Mouse (Mus musculus): Measurements from ENCODE around the gene Gm48552.

DNA sequence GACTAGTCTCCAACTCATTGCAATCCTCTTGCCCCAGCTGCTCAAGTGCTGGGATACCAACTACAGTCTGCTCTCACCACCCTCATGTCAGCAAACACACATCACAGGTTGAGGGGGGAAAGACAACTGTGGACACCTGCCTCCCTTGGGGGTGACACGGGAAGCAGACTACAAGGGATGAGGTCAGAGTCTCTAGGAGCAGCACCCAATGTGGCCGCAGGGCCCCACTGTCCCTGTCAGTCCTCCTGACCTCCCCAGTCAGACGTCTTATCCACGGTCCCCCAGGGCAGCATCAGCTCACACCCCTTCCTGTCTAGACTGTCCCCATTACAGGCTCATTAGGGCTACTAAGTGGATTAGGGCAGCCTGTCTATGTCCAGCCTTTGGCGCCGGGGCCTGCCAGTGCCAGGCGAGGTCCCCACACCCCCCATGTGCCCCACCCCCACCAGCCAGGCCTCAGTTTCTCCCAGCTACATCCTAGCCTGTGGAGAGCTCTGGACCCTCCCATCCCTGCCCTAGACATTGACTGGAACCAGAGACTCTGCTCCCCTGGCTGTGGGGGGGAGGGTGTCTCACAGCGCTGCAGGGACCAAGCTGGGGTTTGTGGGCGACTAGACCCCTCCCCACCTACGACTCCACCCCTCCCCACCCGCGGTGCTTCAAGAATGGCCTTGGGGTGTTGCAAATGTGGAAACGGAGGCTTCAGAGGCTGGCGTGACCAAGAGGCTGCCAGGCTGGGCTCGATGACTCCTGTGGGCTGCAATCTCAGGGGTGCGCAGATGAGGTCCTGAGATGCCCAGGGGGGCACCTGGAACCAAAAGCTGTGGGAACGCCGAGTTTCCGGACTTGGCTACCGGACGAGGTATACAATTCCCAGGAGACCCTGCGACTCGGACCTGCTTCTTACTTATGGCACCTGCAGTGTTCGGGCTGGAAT lies 18.0 kb downstream of the Gm48552 start:
- no peak; the same call in 1 of the 2 replicates for TF ChIP-seq POLR2A (IDR thresholded peaks at IDR 0.05; ENCODE audit: low read depth, low read length)
- no peak for TF ChIP-seq CTCF (conservative IDR thresholded peaks at IDR 0.05 in 1 of 2, IDR thresholded peaks at IDR 0.05 in 1 of 2; ENCODE audit: low read depth in 2 of 2, low read length in 2 of 2)
- TF ChIP-seq USF1 (IDR thresholded peaks at IDR 0.05; ENCODE audit: low read depth, low read length) = no peak
- TF ChIP-seq UBTF (IDR thresholded peaks at IDR 0.05; ENCODE audit: low read depth, low read length) = no peak
- no peak for TF ChIP-seq NRF1 (IDR thresholded peaks at IDR 0.05; ENCODE audit: low read depth, low read length)
- TF ChIP-seq MXI1 (IDR thresholded peaks at IDR 0.05; ENCODE audit: low read depth, low read length) = no peak
